Mouse (Mus musculus) liver, postnatal 0 days (tissue): ENCODE data around the gene Lonp2. TPM values are rescaled to one million over a fixed set of nuclear protein-coding genes. Genes with fewer than 3 reads are reported as not detected.

Source experiments
- ATAC-seq: fragments of 200-750 bp; cut with Nextera tagmentation; 2 replicates; pipeline ENCODE4 v1.8.0; 2017; ENCODE audit warnings: mild to moderate bottlenecking, moderate library complexity
- DNase-seq: peaks from one replicate; pipeline ENCODE4 v3.0.0-alpha.2; 2016
- H3K27ac ChIP-seq: fragments of 300-500 bp; sonication (generic); 2 replicates; pipeline ENCODE4 v1.5.1; 2014; ENCODE audit warnings: antibody characterized with exemption, moderate library complexity, mild to moderate bottlenecking, low read depth
- H3K27me3 ChIP-seq: fragments of 300-500 bp; sonication (generic); 2 replicates; pipeline ENCODE4 v1.6.1; 2014; ENCODE audit warnings: low read length, control low read depth, mixed read lengths; ENCODE audit not compliant: insufficient read depth
- H3K36me3 ChIP-seq: fragments of 300-500 bp; sonication (generic); replicated peaks from 2 replicates; pipeline ENCODE4 v1.6.1; 2014; ENCODE audit warnings: mild to moderate bottlenecking, control low read depth, low read length, moderate library complexity, mixed read lengths; ENCODE audit not compliant: insufficient read depth
- H3K4me1 ChIP-seq: fragments of 300-500 bp; sonication (generic); 2 replicates; pipeline ENCODE4 v1.6.1; 2014; ENCODE audit warnings: antibody characterized with exemption, mild to moderate bottlenecking, control low read depth; ENCODE audit not compliant: insufficient read depth
- H3K4me2 ChIP-seq: fragments of 300-500 bp; sonication (generic); 2 replicates; pipeline ENCODE4 v1.6.1; 2014; ENCODE audit warnings: low read depth, mild to moderate bottlenecking, low read length, moderate library complexity, mixed read lengths
- H3K4me3 ChIP-seq: fragments of 300-500 bp; sonication (generic); 2 replicates; pipeline ENCODE4 v1.5.1; 2014; ENCODE audit warnings: low read depth, low read length
- H3K9ac ChIP-seq: fragments of 300-500 bp; sonication (generic); replicated peaks from 2 replicates; pipeline ENCODE4 v1.6.1; 2014; ENCODE audit warnings: mild to moderate bottlenecking, moderate library complexity
- H3K9me3 ChIP-seq: fragments of 300-500 bp; sonication (generic); 2 replicates; pipeline ENCODE4 v1.6.1; 2016; ENCODE audit warnings: mild to moderate bottlenecking, control low read depth, low read length, mixed read lengths
- CTCF ChIP-seq: sonication (generic); IDR thresholded peaks from 2 replicates; pipeline ENCODE4 v1.5.1; 2016; ENCODE audit warnings: antibody characterized with exemption, low read depth
- EP300 ChIP-seq: IDR thresholded peaks from 2 replicates; pipeline ENCODE4 v1.6.1; 2016; ENCODE audit warnings: antibody characterized with exemption, low read depth, mild to moderate bottlenecking
- WGBS: fragments of 180-500 bp; shearing (Covaris S2); extraction: QIAGEN DNeasy Blood & Tissue Kit; methylation state at CpG from one replicate; pipeline ENCODE4 v1.1.7; 2014; ENCODE audit not compliant: insufficient replicate concordance; 5-methylcytosine and 5-hydroxymethylcytosine counted together
- polyA plus RNA-seq: library from polyadenylated mRNA; unstranded; fragments of >200 nt; fragmentation: Nextera tagmentation; extraction: Ambion mirVana; gene quantifications from 2 replicates; pipeline ENCODE4 v1.2.1, GENCODE M21; 2015

Gene Lonp2
- polyA plus RNA-seq, 1 experiment from 2014 or later: 77.8 TPM

- Histone ChIP-seq H3K27me3 (no peaks in the 10 kb centered on the region), H3K9ac (no peak overlapping the region), H3K36me3 (peaks cover 10% of the 10 kb centered on the region; the same call in 1 of the 2 replicates), H3K4me1 (peaks cover 20% of the 10 kb centered on the region), H3K9me3 (no peaks in the 10 kb centered on the region), H3K27ac (no peak overlapping the region), H3K4me3 (no peak overlapping the region), H3K4me2 (no peak overlapping the region)
- no peak for ATAC-seq
- 62% methylated on average over 6 of the region's 6 CpGs for WGBS
- DNase-seq: no peak
- no peak for TF ChIP-seq CTCF
- TF ChIP-seq EP300: no peak
These were observed 103.1 kb downstream of the Lonp2 start for GRCm38 (mm10) chr8:86726959-86727358.

GRCm38 (mm10) chr8:86728224-86728950 is 104.5 kb downstream of the Lonp2 start:
- ATAC-seq: no peak

GRCm38 (mm10) chr8:86730303-86730702 is 106.5 kb downstream of the Lonp2 start:
- peaks cover 27% of the 10 kb centered on the region for H3K4me1 ChIP-seq
- no peaks in the 10 kb centered on the region for H3K27me3 ChIP-seq
- no peaks in the 10 kb centered on the region for H3K9me3 ChIP-seq
- peaks cover 7% of the 10 kb centered on the region; the same call in 1 of the 2 replicates for H3K36me3 ChIP-seq
- no peak overlapping the region for H3K4me3 ChIP-seq
- no peak overlapping the region for H3K4me2 ChIP-seq
- H3K27ac ChIP-seq: no peak overlapping the region
- no peak for TF ChIP-seq CTCF
- DNase-seq (no peak), ATAC-seq (no peak)
- WGBS: 57% methylated on average over 3 of the region's 3 CpGs
- H3K9ac ChIP-seq: no peak overlapping the region

More at GRCm38 (mm10) chr8:86728224-86728950, 104.5 kb downstream of the Lonp2 start:
- H3K9me3 ChIP-seq: no peaks in the 10 kb centered on the region
- H3K27me3 ChIP-seq: no peaks in the 10 kb centered on the region
- DNase-seq: no peak
- H3K9ac ChIP-seq: no peak overlapping the region
- H3K27ac ChIP-seq: no peak overlapping the region
- peaks cover 20% of the 10 kb centered on the region for H3K4me1 ChIP-seq
- H3K4me2 ChIP-seq: no peak overlapping the region
- H3K4me3 ChIP-seq: no peak overlapping the region
- peaks cover 7% of the 10 kb centered on the region; the same call in 1 of the 2 replicates for H3K36me3 ChIP-seq
- 68% methylated on average over 19 of the region's 19 CpGs for WGBS
- TF ChIP-seq EP300 (no peak), CTCF (no peak)

- peaks cover 32% of the 10 kb centered on the region for H3K4me1 ChIP-seq
- WGBS: 83% methylated on average over 1 of the region's 1 CpGs
These were observed 107.0 kb downstream of the Lonp2 start for GRCm38 (mm10) chr8:86730860-86731259.

GRCm38 (mm10) chr8:86734171-86734570 is 110.3 kb downstream of the Lonp2 start:
- no peaks in the 10 kb centered on the region for H3K27me3 ChIP-seq
- no peaks in the 10 kb centered on the region for H3K36me3 ChIP-seq
- H3K9me3 ChIP-seq: no peaks in the 10 kb centered on the region
- DNase-seq: no peak
- peaks cover 28% of the 10 kb centered on the region for H3K4me1 ChIP-seq
- no peak overlapping the region for H3K27ac ChIP-seq
- no peak overlapping the region for H3K4me3 ChIP-seq
- no peak overlapping the region for H3K4me2 ChIP-seq
- ATAC-seq: no peak
- H3K9ac ChIP-seq: no peak overlapping the region
- TF ChIP-seq CTCF (no peak), EP300 (no peak)
- WGBS: 77% methylated on average over 4 of the region's 4 CpGs

More at GRCm38 (mm10) chr8:86730860-86731259, 107.0 kb downstream of the Lonp2 start:
- Histone ChIP-seq H3K9ac (no peak overlapping the region), H3K27me3 (no peaks in the 10 kb centered on the region), H3K9me3 (no peaks in the 10 kb centered on the region), H3K27ac (no peak overlapping the region), H3K36me3 (peaks cover 7% of the 10 kb centered on the region; the same call in 1 of the 2 replicates), H3K4me2 (no peak overlapping the region), H3K4me3 (no peak overlapping the region)
- TF ChIP-seq EP300: no peak
- TF ChIP-seq CTCF: no peak
- ATAC-seq (no peak), DNase-seq (no peak)

- no peak for ATAC-seq
- 63% methylated on average over 1 of the region's 1 CpGs for WGBS
- peaks cover 28% of the 10 kb centered on the region for H3K4me1 ChIP-seq
- no peak overlapping the region for H3K4me3 ChIP-seq
- no peaks in the 10 kb centered on the region for H3K27me3 ChIP-seq
- H3K27ac ChIP-seq: no peak overlapping the region
- DNase-seq: no peak
- no peaks in the 10 kb centered on the region for H3K9me3 ChIP-seq
- no peaks in the 10 kb centered on the region for H3K36me3 ChIP-seq
- no peak overlapping the region for H3K9ac ChIP-seq
- TF ChIP-seq EP300: no peak
- no peak for TF ChIP-seq CTCF
- no peak overlapping the region for H3K4me2 ChIP-seq
These were observed 111.1 kb downstream of the Lonp2 start for GRCm38 (mm10) chr8:86734954-86735353.
